Mouse (Mus musculus) neutrophil, adult 5-6 weeks (primary cell): ENCODE measurements around the gene Uba6. TPM values are rescaled to one million over a fixed set of nuclear protein-coding genes. Genes with fewer than 3 reads are reported as not detected.
A peak's percentile ranks its signal among the peaks of the same experiment; 100 is the strongest.

Experiments
- ATAC-seq: fragments of 151-379, 151-347 bp; 2 replicates; pipeline ENCODE4 v1.8.0; 2017; ENCODE audit warnings: mild to moderate bottlenecking, moderate TSS enrichment; ENCODE audit not compliant: insufficient number of reproducible peaks, poor library complexity, low FRiP score, severe bottlenecking; ENCODE audit errors: extremely low read depth
- total RNA-seq: library from RNA; stranded (forward); fragments of 200-1000 nt; gene quantifications from 2 replicates; pipeline ENCODE4 v1.2.3, GENCODE M21; 2017

Gene Uba6
- total RNA-seq, result 21.9 and 23.3 TPM in 2 replicates

DNA sequence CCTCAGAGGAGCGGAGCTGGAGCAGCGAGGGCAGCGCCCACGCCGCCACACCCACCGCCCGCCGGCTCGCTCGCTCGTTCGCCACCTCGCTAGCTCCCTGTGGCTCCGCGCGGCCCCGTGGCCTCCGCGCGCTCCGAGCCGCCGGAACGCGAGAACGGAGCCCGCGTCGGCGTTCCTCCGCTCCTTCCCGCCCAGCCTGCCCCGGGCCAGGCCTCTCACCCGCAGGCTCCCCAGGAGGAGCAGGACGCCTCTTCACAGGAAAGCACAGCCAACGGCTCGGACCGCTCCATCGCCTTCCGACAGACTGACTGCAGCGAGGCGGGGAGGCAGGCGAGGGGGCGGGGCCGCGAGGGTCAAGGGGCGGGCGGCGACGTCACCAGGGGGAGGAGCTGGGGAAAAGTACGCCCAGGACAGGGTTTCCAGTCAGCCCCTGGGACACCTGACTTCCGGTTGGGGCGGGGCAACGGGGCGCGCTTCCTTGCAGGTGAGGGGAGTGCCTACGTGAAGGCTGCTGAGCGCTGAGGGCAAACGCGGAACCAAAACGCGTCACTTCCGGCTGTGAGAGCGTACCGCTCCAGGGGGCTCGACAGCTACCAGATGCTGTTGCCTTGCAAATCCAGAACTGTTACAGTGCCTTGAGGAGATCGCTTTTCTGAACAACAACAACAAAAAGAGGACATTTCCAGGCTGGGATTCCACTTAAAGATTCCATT is at the start of gene Uba6:
Gene Uba6, minus strand, starts transcription at position 355 of the 713 bp plus-strand sequence.
- ATAC-seq, result peak; percentile 99

DNA sequence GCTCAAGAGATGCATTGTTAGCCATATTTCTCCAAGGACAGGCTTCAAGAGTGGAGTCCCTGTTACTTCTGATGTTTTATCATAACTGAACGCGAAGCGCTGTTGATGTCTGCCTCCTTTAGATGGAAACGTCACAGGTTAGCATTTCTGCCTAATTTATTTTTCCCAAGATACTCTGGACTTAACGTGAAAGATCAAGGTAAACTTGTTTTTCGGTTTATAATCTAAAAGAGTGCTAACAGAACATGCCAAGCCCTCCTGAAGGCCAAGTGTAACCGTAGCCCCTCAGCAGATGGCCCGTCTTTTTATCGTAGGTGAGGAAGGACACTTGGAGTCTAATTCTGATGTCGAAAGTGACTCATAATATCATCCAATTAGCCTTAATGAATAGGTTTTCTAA is 25.2 kb upstream of the Uba6 start, which contains the start of gene Gnrhr:
Gene Gnrhr, minus strand, starts transcription at position 101 of the 400 bp plus-strand sequence.
- no peak for ATAC-seq

DNA sequence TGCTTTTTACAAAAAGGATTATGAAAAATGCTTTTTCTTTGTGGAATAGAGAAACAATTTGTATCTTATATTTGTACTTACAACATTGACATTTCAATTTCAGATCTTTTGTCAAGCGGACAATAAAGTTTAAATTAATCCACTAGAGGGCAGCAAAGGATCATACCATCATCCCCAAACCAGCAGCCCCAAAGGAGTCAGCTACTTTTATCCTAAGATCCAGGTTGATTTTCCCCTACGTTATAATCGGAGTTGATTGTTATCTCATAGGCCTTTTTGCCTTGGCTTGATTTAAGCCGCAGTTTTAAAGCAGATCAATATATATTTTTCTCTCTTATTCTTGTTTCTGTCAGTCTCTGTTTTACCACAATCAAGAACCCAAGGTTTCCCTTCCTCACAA is 18.8 kb upstream of the Uba6 start:
- ATAC-seq, result no peak

DNA sequence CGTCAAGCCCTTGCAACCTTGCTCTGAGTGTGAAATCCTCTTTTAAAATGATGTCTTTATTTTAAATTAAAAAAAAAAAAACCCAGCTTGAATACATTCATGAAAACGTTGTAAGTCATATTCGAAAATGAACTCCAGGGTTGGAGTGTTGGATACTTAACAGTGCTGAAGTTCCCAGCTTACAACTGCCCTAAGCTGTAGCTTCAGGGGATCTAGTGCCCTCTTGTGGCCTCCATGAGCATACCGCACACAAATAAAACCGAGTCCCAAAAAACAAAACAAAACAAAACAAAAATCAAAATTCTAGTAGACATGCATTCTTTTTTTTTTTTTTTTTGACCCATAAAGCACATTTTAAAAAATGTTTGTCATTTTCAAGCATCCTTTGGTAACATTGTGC is 18.2 kb upstream of the Uba6 start:
- peak; percentile 93 for ATAC-seq

DNA sequence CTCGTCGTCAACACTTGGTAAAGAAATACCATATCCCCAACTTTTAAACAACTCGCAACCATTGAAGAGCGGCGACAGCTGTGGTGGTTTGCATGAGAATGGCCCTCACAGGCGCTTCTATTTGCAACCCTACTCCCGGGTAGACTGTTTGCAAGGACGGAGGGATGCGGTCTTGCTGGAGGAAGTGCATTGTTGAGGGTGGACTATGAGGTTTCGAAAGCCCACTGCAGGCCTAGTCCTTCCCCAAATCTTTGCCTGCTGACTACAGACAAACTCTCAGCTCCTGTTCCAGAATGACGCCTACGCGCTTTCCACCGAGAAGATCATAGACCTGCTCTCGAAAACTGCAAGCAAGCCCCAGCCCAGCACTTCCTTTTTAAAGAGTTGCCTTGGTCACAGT is 17.7 kb upstream of the Uba6 start:
- no peak for ATAC-seq

DNA sequence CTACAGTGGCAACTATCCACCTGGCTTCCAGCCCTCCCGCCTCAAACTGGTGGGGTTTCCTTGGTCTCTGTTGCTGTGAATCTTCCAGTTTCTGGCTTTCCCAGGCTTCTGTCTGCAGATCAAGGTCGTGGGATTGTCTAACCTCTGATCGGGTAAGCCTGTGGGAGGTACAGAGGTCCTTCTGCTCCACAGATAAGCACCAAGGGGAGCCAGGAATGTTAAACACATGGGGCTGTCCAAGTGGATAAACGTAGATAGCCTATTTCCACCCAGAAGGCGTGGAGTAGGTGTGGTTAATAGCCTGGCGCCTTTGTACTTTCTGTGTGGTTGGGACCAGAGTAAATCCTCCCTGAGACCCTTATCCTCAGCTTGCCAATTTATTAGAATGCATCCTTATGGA is 14.8 kb upstream of the Uba6 start:
- no peak for ATAC-seq

- ATAC-seq, result no peak
Observed at GRCm38 (mm10) chr5:86173778-86174177, 1.2 kb upstream of the Uba6 start.

GRCm38 (mm10) chr5:86172088-86172448 is 535 bp downstream of the Uba6 start:
- peak; percentile 0; the same call in 1 of the 2 replicates for ATAC-seq

- no peak for ATAC-seq
Observed at GRCm38 (mm10) chr5:86129828-86130227, 42.8 kb downstream of the Uba6 start.

DNA sequence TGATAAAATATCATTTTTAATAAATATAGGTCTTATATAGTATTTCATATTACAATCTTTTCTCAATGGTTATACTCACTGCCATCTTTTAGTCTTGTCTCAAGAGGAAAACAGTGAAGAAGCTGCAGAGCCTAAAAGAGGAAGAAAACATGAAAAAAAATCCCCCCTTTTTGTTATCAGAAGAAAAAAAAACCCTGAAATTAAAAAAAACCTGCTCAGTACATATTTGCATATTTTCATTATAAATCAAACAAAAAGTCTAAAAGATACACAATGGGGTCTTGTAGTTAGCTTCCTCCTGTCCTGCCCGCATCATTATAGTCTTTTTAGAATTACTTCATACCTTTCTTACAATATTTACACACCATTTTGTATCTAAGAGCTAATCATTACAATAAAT is 43.9 kb downstream of the Uba6 start:
- no peak for ATAC-seq

GRCm38 (mm10) chr5:86118457-86119094 is 54.0 kb downstream of the Uba6 start:
- ATAC-seq, result no peak

- no peak for ATAC-seq
Observed at GRCm38 (mm10) chr5:86113997-86114396, 58.6 kb downstream of the Uba6 start.

DNA sequence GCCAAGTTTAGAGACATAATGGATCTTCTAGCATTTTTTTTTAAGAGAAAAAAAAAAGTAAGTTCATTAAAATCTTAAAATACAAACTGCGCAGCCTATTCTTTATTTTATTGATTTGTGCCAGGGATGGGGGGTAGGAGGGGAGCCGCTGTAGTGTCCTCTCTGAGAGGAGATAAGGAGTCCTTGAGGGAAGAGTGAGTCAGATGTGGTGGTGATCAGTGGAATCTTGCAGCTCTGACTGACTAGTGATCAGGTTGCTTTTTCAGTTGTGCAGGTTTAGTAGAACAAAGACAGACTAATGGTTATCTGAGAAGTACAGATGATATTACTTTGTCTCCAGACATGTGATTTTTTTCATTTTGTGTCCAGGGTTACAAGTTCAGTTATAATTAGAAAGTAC is 59.6 kb downstream of the Uba6 start:
- no peak for ATAC-seq

- no peak for ATAC-seq
Observed at GRCm38 (mm10) chr5:86111074-86111473, 61.5 kb downstream of the Uba6 start.

- no peak for ATAC-seq
Observed at GRCm38 (mm10) chr5:86106610-86107009, 66.0 kb downstream of the Uba6 start.

GRCm38 (mm10) chr5:86102176-86102575 is 70.4 kb downstream of the Uba6 start:
- no peak for ATAC-seq

- peak; percentile 44; the same call in 1 of the 2 replicates for ATAC-seq
Observed at GRCm38 (mm10) chr5:86100621-86101020, 72.0 kb downstream of the Uba6 start.

DNA sequence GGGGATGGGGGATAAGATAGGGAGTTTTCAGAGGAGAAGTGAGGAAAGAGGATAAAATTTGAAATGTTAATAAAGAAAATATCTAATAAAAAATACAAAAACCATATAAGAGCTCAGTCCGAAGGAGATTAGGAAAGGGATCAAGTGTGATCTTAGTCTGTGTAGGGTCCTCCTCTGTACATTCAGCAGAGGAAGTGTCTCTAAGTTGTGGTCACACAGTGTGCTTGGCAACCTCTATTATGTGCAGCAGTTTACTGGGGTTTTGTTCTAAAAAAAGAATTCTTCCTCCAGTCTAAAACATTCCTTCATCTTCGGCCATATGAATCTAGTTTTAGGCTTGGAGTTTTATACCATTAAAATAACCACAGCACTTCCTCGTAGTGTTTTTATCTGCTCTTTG is 73.6 kb downstream of the Uba6 start:
- no peak for ATAC-seq

- no peak for ATAC-seq
Observed at GRCm38 (mm10) chr5:86094754-86095153, 77.8 kb downstream of the Uba6 start.

GRCm38 (mm10) chr5:86086751-86087150 is 85.9 kb downstream of the Uba6 start:
- ATAC-seq, result peak; percentile 96

DNA sequence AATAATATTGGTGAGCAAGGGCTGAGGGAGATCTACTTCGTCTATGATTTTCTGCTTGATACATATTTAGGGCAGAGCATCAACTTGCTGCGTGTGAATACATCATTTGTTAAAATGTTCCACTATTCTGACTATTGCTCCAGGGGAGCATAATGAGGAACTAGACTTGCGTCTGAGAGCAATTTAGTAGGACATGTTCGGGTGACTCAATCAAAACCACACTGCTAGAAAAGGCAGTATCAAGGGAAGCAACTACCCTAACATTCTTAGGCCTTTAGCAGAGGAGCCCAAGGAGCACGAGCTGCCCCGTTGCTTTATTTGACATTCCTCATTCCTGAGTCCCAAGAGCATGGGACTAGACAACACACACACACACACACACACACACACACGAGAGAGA is 87.6 kb downstream of the Uba6 start:
- ATAC-seq, result peak; percentile 68
